Mouse (Mus musculus): ENCODE data around the gene Rnf150. TPM values are rescaled to one million over a fixed set of nuclear protein-coding genes. Genes with fewer than 3 reads are reported as not detected.

Rnf150 gene
- total RNA-seq (2014; fragmentation: Nextera tagmentation) (0.69 and 1.8 TPM in 2 replicates), total RNA-seq (2017) (0.26 and 0.78 TPM in 2 replicates)

GRCm38 (mm10) chr8:82863041-82863744 lies at the start of gene Rnf150:
Gene Rnf150 (plus strand): TSS chr8:82863356.
- ATAC-seq (replicated peaks; ENCODE audit: poor library complexity, severe bottlenecking), result peak; percentile 82

- ATAC-seq (replicated peaks; ENCODE audit: poor library complexity, severe bottlenecking), result no peak
Measured at GRCm38 (mm10) chr8:82826135-82827046, 36.8 kb upstream of the Rnf150 start.

GRCm38 (mm10) chr8:82840415-82840814 lies 22.7 kb upstream of the Rnf150 start:
- no peak for ATAC-seq (replicated peaks; ENCODE audit: poor library complexity, severe bottlenecking)

- no peak for ATAC-seq (replicated peaks; ENCODE audit: poor library complexity, severe bottlenecking)
Measured at GRCm38 (mm10) chr8:82840963-82841362, 22.2 kb upstream of the Rnf150 start.

- no peak for ATAC-seq (replicated peaks; ENCODE audit: poor library complexity, severe bottlenecking)
Measured at GRCm38 (mm10) chr8:82841520-82842142, 21.5 kb upstream of the Rnf150 start.

- peak; percentile 87 for ATAC-seq (replicated peaks; ENCODE audit: poor library complexity, severe bottlenecking)
Measured at GRCm38 (mm10) chr8:82843697-82844096, 19.5 kb upstream of the Rnf150 start.

- no peak for ATAC-seq (replicated peaks; ENCODE audit: poor library complexity, severe bottlenecking)
Measured at GRCm38 (mm10) chr8:82844413-82844812, 18.7 kb upstream of the Rnf150 start.

GRCm38 (mm10) chr8:82846098-82846497 lies 17.1 kb upstream of the Rnf150 start:
- peak; percentile 77 for ATAC-seq (replicated peaks; ENCODE audit: poor library complexity, severe bottlenecking)

GRCm38 (mm10) chr8:82846730-82847129 lies 16.4 kb upstream of the Rnf150 start:
- no peak for ATAC-seq (replicated peaks; ENCODE audit: poor library complexity, severe bottlenecking)

GRCm38 (mm10) chr8:82858541-82859342 lies 4.4 kb upstream of the Rnf150 start:
- no peak for ATAC-seq (replicated peaks; ENCODE audit: poor library complexity, severe bottlenecking)

- no peak for ATAC-seq (replicated peaks; ENCODE audit: poor library complexity, severe bottlenecking)
Measured at GRCm38 (mm10) chr8:82859343-82859620, 3.9 kb upstream of the Rnf150 start.

GRCm38 (mm10) chr8:82863745-82864520 lies 777 bp downstream of the Rnf150 start:
- ATAC-seq (replicated peaks; ENCODE audit: poor library complexity, severe bottlenecking), result peak; percentile 44

GRCm38 (mm10) chr8:82864521-82864818 lies 1.3 kb downstream of the Rnf150 start:
- ATAC-seq (replicated peaks; ENCODE audit: poor library complexity, severe bottlenecking), result peak; percentile 14; the same call in 1 of the 2 replicates

- ATAC-seq (replicated peaks; ENCODE audit: poor library complexity, severe bottlenecking), result no peak
Measured at GRCm38 (mm10) chr8:82865239-82865638, 2.1 kb downstream of the Rnf150 start.

GRCm38 (mm10) chr8:82866251-82866650 lies 3.1 kb downstream of the Rnf150 start:
- no peak for ATAC-seq (replicated peaks; ENCODE audit: poor library complexity, severe bottlenecking)

GRCm38 (mm10) chr8:82870840-82871490 lies 7.8 kb downstream of the Rnf150 start:
- ATAC-seq (replicated peaks; ENCODE audit: poor library complexity, severe bottlenecking), result no peak

- ATAC-seq (replicated peaks; ENCODE audit: poor library complexity, severe bottlenecking), result no peak
Measured at GRCm38 (mm10) chr8:82871986-82872385, 8.8 kb downstream of the Rnf150 start.

GRCm38 (mm10) chr8:82874102-82874501 lies 10.9 kb downstream of the Rnf150 start:
- peak; percentile 98 for ATAC-seq (replicated peaks; ENCODE audit: poor library complexity, severe bottlenecking)

GRCm38 (mm10) chr8:82875135-82875534 lies 12.0 kb downstream of the Rnf150 start:
- peak; percentile 43 for ATAC-seq (replicated peaks; ENCODE audit: poor library complexity, severe bottlenecking)

Data from granulocyte monocyte progenitor cell, adult 5-6 weeks (primary cell).